Mouse (Mus musculus): Measurements from ENCODE around the gene Neurod4.
A peak's percentile ranks its signal among the peaks of the same experiment; 100 is the strongest.

The Neurod4 gene

GRCm38 (mm10) chr10:130234576-130234975, 45.5 kb downstream of the Neurod4 start:
- no peak for DNase-seq (ENCODE audit: low read depth, low spot score)

GRCm38 (mm10) chr10:130232117-130232516, 47.9 kb downstream of the Neurod4 start:
- DNase-seq (ENCODE audit: low read depth, low spot score), result no peak

- DNase-seq (ENCODE audit: low read depth, low spot score), result no peak
These were observed 50.5 kb downstream of the Neurod4 start for GRCm38 (mm10) chr10:130229584-130229983.

GRCm38 (mm10) chr10:130228246-130228645, 51.8 kb downstream of the Neurod4 start:
- DNase-seq (ENCODE audit: low read depth, low spot score), result peak; percentile 58

GRCm38 (mm10) chr10:130225034-130225433, 55.0 kb downstream of the Neurod4 start:
- DNase-seq (ENCODE audit: low read depth, low spot score), result no peak

All from embryo, embryonic 11.5 days (tissue).